Mouse (Mus musculus): ENCODE measurements around the gene Syne1.
A peak's percentile ranks its signal among the peaks of the same experiment; 100 is the strongest.

DNA sequence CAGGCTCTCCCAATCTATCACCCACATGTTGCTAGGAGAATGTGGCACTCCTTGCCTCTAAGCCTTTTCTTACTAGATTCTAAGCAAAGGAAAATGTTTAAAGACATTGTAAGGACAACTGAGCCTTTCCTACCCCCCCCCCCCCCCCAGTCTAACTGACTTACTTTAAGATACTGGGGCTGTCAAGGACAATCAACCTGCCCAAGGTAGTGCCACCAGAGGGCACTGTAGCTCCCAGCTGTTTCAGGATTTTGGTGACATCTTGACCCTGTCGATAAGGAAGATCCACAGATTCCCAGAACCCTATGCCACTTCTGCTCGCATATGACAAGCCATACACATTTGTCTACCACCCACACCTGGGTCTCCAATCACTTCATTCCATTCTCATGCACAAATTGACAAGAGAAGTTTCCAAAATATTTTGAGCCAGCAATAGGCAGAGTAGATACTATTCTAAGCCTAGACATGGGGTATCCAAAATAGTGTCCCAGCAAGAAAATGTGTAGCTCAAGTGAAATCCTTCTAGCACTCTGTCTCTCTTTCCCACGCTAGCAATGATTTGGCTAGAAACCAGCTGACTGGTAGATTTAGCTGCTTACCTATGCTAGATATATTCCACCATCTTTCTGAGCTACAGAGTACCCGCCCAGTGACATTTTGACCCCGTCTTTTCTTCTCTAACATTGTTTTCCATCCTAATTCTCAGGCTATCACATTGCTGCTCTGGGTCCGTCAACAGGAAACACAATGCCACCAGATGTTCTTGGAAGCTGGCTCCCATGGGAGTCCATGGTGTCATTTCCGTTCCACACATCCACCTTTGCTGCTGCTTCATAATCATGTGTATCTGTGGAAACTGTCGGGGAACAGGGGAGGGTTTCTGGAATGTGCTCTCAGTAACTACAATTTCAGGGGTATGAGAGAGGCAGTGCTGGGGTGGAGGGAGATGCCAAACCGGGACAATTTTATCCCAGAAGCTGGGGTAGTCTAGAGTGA, 70.4 kb downstream of the Syne1 start:
- peak; percentile 28 for TF ChIP-seq CTCF (IDR thresholded peaks at IDR 0.05)
- no peak for TF ChIP-seq EP300 (IDR thresholded peaks at IDR 0.05)
